Mouse (Mus musculus) neural tube, embryonic 11.5 days (tissue): ENCODE data around the gene Tmem19. TPM values are rescaled to one million over a fixed set of nuclear protein-coding genes. Genes with fewer than 3 reads are reported as not detected.
A peak's percentile ranks its signal among the peaks of the same experiment; 100 is the strongest.

Experiments
- ATAC-seq: fragments of 200-750 bp; cut with Nextera tagmentation; 2 replicates; pipeline ENCODE4 v1.8.0; 2017; ENCODE audit warnings: moderate number of reproducible peaks, mild to moderate bottlenecking, moderate TSS enrichment, moderate library complexity; ENCODE audit not compliant: insufficient read depth, low FRiP score, low TSS enrichment
- DNase-seq: peaks from one replicate; pipeline ENCODE4 v3.0.0-alpha.2; 2015; ENCODE audit warnings: low spot score
- H3K27ac ChIP-seq: fragments of 300-500 bp; sonication (generic); 2 replicates; pipeline ENCODE4 v1.5.1; 2014; ENCODE audit warnings: low read depth, mild to moderate bottlenecking, low read length
- H3K27me3 ChIP-seq: fragments of 300-500 bp; sonication (generic); 2 replicates; pipeline ENCODE4 v1.6.1; 2014; ENCODE audit warnings: mild to moderate bottlenecking, low read length, mixed read lengths; ENCODE audit not compliant: control insufficient read depth, insufficient read depth
- H3K36me3 ChIP-seq: fragments of 300-500 bp; sonication (generic); 2 replicates; pipeline ENCODE4 v1.6.1; 2014; ENCODE audit warnings: mild to moderate bottlenecking, low read length, moderate library complexity, mixed read lengths; ENCODE audit not compliant: control insufficient read depth, insufficient read depth
- H3K4me1 ChIP-seq: fragments of 300-500 bp; sonication (generic); 2 replicates; pipeline ENCODE4 v1.6.1; 2014; ENCODE audit warnings: low read length, mixed read lengths; ENCODE audit not compliant: control insufficient read depth, insufficient read depth
- H3K4me2 ChIP-seq: fragments of 300-500 bp; sonication (generic); 2 replicates; pipeline ENCODE4 v1.6.1; 2014; ENCODE audit warnings: low read depth, mild to moderate bottlenecking, moderate library complexity
- H3K4me3 ChIP-seq: fragments of 300-500 bp; sonication (generic); 2 replicates; pipeline ENCODE4 v1.5.1; 2014; ENCODE audit warnings: low read depth, low read length
- H3K9ac ChIP-seq: fragments of 300-500 bp; sonication (generic); 2 replicates; pipeline ENCODE4 v1.6.1; 2014; ENCODE audit warnings: mild to moderate bottlenecking, low read length
- H3K9me3 ChIP-seq: fragments of 300-500 bp; sonication (generic); 2 replicates; pipeline ENCODE4 v1.6.1; 2016; ENCODE audit warnings: low read length; ENCODE audit not compliant: control insufficient read depth
- WGBS: fragments of 180-500 bp; shearing (Covaris S2); extraction: QIAGEN DNeasy Blood & Tissue Kit; methylation state at CpG from one replicate; pipeline ENCODE4 v1.1.7; 2014; 5-methylcytosine and 5-hydroxymethylcytosine counted together
- polyA plus RNA-seq: library from polyadenylated mRNA; unstranded; fragments of >200 nt; fragmentation: Nextera tagmentation; extraction: Ambion mirVana; gene quantifications from 2 replicates; pipeline ENCODE4 v1.2.1, GENCODE M21; 2014

The Tmem19 gene
- polyA plus RNA-seq, 1 experiment from 2014 or later: 36.7 TPM

GRCm38 (mm10) chr10:115316313-115316712 lies 46.0 kb downstream of the Tmem19 start:
- Histone ChIP-seq H3K4me1 (peaks cover 12% of the 10 kb centered on the region), H3K36me3 (no peaks in the 10 kb centered on the region), H3K9ac (no peak overlapping the region; the same call in 1 of the 2 replicates), H3K27me3 (no peaks in the 10 kb centered on the region), H3K4me2 (peak overlapping the region; percentile 62), H3K9me3 (no peaks in the 10 kb centered on the region), H3K4me3 (peak overlapping the region; percentile 95; the same call in 1 of the 2 replicates), H3K27ac (no peak overlapping the region)
- DNase-seq: no peak
- ATAC-seq: no peak
- 66% methylated on average over 11 of the region's 11 CpGs for WGBS

DNA sequence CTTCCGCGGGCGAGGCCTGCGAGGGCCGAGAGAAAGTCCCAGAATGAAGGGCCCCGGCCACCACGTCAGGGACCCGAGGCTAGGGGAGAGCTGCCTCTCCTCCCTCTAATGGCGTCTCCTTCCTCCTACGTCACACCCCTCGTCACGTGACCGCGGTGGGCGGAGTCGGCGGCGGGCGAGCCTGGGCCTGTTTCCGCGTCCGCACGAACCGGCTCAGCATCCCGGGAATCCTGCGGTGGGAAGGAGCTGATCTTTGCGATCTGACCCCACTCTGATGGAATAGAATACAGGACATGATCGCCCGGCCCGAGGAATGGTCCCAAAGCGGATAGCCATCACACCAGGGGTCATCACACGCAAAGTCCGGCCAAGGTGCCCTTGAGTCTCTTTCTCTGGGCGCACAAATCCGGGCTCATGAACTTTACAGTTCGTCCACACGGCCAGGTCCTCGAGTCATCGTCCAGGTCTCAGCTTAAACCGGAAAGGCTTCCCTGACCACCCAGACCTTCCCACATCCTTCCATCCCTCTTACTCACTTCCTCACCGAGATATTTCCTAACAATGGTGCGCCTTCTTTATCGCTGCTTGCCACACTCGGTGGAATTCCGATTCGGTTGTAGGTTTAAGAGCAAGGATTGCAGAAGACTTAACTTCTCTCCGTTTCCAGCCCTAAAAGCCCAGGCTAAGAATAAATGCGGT lies 46.7 kb downstream of the Tmem19 start, which contains the start of gene Rab21:
Gene Rab21 (minus strand): TSS at position 122 of the 699 bp plus-strand sequence.
- Histone ChIP-seq H3K27me3 (no peaks in the 10 kb centered on the region), H3K4me3 (peak within 1 kb of the TSS; percentile 95), H3K9me3 (no peaks in the 10 kb centered on the region), H3K4me2 (peak within 1 kb of the TSS; percentile 62), H3K27ac (peak within 1 kb of the TSS; percentile 92), H3K36me3 (no peaks in the 10 kb centered on the region), H3K4me1 (peaks cover 12% of the 10 kb centered on the region), H3K9ac (peak within 1 kb of the TSS; percentile 87)
- ATAC-seq (peak; percentile 95), DNase-seq (peak; percentile 96)
- under 1% methylated on average over 48 of the region's 48 CpGs for WGBS

DNA sequence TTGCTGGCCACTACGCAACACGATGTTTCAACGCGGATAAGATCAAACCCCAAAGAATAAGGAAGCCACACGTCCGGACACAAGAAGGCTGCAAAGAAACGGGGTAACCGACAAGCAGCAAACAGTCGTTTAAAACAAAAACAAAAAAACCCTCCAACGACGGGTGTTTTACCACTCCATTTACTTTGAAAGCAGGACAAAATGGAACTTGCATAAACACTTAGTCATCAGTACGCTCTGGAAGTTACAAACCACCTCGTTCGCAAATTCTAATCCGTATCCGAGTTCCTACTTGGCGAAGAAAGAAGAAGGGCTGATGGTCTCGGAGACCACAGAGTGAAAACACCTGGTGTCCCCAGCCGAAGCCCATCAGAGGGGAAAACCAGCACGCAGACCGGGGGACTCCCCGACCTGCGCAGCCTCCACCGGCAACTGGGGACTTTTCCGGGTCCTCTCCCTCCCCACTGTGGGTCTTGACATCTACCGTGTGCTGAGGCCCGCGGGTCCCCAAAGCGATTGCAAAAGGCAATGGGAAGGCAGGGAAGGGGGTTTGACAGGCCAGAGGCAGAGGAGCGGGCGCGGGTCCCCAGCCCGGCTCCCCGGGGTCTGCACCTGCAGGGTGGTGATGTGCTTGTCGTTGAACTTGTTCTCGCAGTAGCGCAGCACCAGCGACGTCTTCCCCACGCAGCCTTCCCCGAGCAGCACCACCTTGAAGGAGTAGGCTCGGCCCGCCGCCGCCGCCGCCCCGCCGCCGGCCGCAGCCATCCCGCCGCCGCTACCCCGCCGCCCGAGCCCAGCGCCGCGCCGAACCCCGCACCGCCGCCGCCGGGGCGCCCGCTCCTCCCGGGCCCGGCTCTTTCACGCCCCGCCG lies 47.5 kb downstream of the Tmem19 start:
- peak; percentile 43 for DNase-seq
- Histone ChIP-seq H3K4me2 (peak overlapping the region; percentile 62), H3K4me1 (peaks cover 12% of the 10 kb centered on the region), H3K9me3 (no peaks in the 10 kb centered on the region), H3K27me3 (no peaks in the 10 kb centered on the region), H3K9ac (peak overlapping the region; percentile 87), H3K4me3 (peak overlapping the region; percentile 95), H3K36me3 (no peaks in the 10 kb centered on the region), H3K27ac (peak overlapping the region; percentile 92)
- ATAC-seq: peak; percentile 56
- 1% methylated on average over 52 of the region's 73 CpGs for WGBS

GRCm38 (mm10) chr10:115314287-115314581 lies 48.1 kb downstream of the Tmem19 start:
- no peaks in the 10 kb centered on the region for H3K9me3 ChIP-seq
- peak overlapping the region; percentile 62 for H3K4me2 ChIP-seq
- ATAC-seq: no peak
- DNase-seq: peak; percentile 15
- H3K4me1 ChIP-seq: peaks cover 12% of the 10 kb centered on the region
- H3K9ac ChIP-seq: peak overlapping the region; percentile 87
- peak overlapping the region; percentile 95 for H3K4me3 ChIP-seq
- 31% methylated on average over 6 of the region's 6 CpGs for WGBS
- no peaks in the 10 kb centered on the region for H3K36me3 ChIP-seq
- H3K27me3 ChIP-seq: no peaks in the 10 kb centered on the region
- H3K27ac ChIP-seq: no peak overlapping the region

- Histone ChIP-seq H3K4me3 (peak overlapping the region; percentile 95), H3K27ac (no peak overlapping the region), H3K27me3 (no peaks in the 10 kb centered on the region), H3K36me3 (no peaks in the 10 kb centered on the region), H3K9ac (no peak overlapping the region), H3K4me1 (peaks cover 12% of the 10 kb centered on the region), H3K4me2 (peak overlapping the region; percentile 62), H3K9me3 (no peaks in the 10 kb centered on the region)
- WGBS: 79% methylated on average over 14 of the region's 14 CpGs
- ATAC-seq (no peak), DNase-seq (no peak)
Measured at GRCm38 (mm10) chr10:115313641-115314286, 48.5 kb downstream of the Tmem19 start.

GRCm38 (mm10) chr10:115312732-115313131 lies 49.6 kb downstream of the Tmem19 start:
- Histone ChIP-seq H3K27me3 (no peaks in the 10 kb centered on the region), H3K9me3 (no peaks in the 10 kb centered on the region), H3K4me2 (no peak overlapping the region), H3K36me3 (no peaks in the 10 kb centered on the region), H3K4me3 (no peak overlapping the region), H3K4me1 (peaks cover 12% of the 10 kb centered on the region), H3K9ac (no peak overlapping the region), H3K27ac (no peak overlapping the region)
- 66% methylated on average over 3 of the region's 3 CpGs for WGBS
- ATAC-seq: no peak
- peak; percentile 21 for DNase-seq

GRCm38 (mm10) chr10:115312194-115312593 lies 50.1 kb downstream of the Tmem19 start:
- no peaks in the 10 kb centered on the region for H3K36me3 ChIP-seq
- H3K4me3 ChIP-seq: no peak overlapping the region
- WGBS: 87% methylated on average over 5 of the region's 5 CpGs
- no peak overlapping the region for H3K27ac ChIP-seq
- DNase-seq (no peak), ATAC-seq (no peak)
- no peaks in the 10 kb centered on the region for H3K9me3 ChIP-seq
- peaks cover 12% of the 10 kb centered on the region for H3K4me1 ChIP-seq
- H3K9ac ChIP-seq: no peak overlapping the region
- H3K27me3 ChIP-seq: no peaks in the 10 kb centered on the region
- H3K4me2 ChIP-seq: no peak overlapping the region

- ATAC-seq (no peak), DNase-seq (no peak)
- 91% methylated on average over 14 of the region's 14 CpGs for WGBS
- Histone ChIP-seq H3K9me3 (no peaks in the 10 kb centered on the region), H3K4me3 (no peak overlapping the region), H3K36me3 (no peaks in the 10 kb centered on the region), H3K9ac (no peak overlapping the region), H3K4me1 (peaks cover 12% of the 10 kb centered on the region), H3K27ac (no peak overlapping the region), H3K4me2 (no peak overlapping the region), H3K27me3 (no peaks in the 10 kb centered on the region)
Measured at GRCm38 (mm10) chr10:115311263-115311965, 50.9 kb downstream of the Tmem19 start.
